Mouse (Mus musculus) testis, postnatal 10 days (tissue): Measurements from ENCODE around the gene Elfn1.

ENCODE experiments used
- DNase-seq: peaks from one replicate; pipeline ENCODE4 v3.0.0; 2021; ENCODE audit warnings: low spot score

Gene Elfn1

DNA sequence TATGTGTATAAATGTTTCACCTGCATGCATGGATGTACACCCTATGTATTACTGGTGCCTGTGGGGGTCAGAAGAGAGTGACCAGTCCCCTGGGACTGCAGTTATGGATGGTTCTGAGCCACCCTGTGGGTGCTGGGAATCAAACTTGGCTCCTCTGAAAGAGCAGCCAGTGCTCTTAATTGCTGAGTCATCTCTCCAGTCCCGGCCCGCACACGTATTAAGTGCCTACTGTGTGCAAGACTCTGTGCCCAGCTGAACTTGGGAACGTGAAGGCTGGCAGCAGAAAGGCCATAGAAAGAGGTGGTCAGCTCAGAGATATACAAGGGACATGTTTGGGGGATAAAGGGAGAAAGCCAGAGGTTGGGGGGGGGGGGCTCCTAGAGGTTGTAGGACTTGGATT, 68.8 kb downstream of the Elfn1 start:
- no peak for DNase-seq

DNA sequence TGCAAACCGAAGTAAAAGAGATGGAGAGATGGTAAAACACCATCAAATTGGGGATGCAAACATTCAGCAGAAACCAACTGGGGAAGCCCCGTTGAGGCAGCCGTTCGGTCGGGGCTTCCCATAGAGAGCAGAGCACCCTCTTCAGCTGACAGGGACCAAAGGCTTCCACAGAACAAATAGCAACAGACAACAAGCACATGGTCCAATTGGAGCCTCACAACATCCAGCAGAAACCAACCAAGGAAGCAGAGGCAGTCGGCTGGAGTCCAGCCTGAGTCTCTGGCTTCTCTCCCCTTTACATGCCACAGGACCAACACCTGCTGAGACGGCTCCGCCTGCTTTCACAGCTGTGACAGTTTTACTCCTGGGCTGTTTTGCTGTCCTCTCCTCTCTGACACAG, 69.7 kb downstream of the Elfn1 start:
- no peak for DNase-seq

DNA sequence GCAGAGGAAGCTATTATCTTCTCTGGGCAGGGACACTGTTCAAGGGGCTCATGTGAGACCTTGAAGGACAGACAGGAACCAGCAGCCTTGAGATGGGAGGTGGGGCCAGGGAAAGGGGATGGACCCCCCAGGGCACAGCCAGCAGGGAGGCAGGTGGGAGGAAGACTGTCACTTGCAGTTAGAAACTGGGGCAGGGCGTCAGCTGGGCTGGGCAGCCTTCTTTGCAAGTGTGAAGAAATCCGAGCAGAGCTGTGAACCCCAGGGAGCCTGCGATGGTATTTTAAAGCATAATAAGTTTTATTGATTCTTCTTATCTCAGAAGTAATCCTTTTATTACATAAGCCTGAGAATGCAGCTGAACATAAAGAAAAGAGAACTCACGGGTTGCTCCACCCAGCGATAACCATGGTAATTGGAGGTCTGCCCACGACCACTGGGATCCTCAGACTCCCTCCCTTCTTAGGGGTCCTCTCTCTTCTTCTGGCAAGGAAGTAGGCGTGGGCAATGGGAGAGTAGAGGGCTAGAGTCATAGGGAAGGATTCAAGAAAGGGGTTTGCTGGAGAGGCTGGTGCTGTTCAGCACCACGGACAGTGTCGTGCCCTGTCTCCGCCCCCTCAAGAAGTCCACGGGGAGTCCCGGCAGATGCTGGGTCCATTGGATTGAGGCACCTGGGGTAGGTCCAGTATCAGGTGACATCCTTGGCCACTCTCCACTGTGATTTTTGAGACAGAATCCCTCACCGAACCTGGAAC, 71.0 kb downstream of the Elfn1 start:
- DNase-seq: peak; percentile 64

DNA sequence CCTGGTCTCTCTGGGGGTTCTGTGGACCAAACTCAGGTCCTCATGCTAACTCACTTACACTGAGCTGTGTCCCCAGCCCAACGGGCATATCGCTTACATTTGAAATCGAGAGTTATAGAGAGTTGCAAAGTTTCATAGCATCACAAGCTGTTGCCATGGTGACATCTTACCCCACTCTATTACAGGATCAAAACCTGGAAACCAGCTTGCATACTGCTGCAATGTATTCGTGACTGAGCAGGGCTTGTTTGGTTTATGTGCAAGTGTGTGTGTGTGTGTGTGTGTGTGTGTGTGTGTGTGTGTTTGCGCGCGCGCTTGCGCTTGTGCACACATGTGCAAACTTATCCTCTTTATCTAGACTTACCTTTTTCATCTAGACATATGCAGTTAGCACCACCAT, 71.6 kb downstream of the Elfn1 start:
- DNase-seq: no peak

DNA sequence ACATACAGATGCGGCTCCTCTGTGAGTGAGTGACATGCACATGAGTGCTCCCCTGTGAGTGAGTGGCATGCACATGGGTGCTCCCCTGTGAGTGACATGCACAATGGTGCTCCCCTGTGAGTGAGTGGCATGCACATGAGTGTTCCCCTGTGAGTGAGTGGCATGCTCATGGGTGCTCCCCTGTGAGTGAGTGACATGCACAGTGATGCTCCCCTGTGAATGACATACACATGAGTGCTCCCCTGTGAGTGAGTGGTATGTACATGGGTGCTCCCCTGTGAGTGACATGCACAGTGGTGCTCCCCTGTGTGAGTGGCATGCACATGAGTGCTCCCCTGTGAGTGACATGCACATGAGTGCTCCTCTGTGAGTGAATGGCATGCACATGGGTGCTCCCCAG, 74.2 kb downstream of the Elfn1 start:
- no peak for DNase-seq

DNA sequence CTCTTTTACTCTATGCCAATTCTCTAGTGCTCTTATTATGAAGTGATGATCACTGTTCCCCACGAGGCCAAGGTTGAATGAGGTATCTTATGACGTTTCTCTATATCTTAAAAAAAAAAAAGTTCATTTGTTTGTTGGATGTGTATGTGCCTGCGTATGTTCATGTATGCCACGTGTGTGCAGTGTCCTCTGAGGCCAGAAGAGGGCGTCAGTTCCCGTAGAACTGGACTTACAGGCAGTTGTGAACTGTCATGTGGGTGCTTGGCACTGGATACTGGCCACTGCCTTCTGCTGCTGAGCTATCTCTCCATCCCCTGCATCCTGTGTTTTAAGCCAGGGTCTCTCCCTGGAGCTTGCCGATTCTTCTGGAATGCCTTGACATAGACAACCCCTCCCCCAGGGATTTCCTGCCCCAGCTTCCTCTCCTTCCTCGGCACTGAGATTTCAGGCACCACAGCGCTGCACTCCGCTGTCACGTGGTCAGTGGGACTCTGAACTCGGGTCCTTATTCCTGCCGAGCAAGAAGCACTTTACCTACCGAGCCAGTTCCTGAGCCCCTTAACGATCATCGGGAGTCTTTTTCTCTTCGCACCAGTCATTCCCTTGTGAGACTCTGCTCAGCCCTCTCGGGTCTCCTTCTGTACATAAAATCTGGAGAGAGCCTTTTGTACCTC, 77.5 kb downstream of the Elfn1 start:
- no peak for DNase-seq

DNA sequence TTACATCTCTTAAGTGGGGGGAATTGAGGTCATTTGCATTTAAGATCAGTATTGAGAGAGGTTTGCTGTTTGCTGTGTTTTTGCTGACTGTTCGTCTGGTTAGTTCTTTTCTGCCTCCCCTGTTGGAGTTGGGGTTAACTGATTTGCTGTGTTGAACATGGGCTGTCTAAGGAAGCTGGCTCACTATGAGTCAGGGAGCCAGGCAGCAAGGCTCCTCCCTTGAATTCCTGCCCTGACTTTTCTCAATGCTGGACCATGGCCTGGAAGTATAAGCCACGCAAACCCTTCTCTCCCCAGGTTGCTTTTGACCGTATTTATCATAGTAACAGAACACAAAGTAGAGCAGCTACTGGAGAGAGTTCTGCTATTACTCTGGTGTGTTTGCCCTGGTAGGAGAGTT, 83.8 kb downstream of the Elfn1 start:
- no peak for DNase-seq

DNA sequence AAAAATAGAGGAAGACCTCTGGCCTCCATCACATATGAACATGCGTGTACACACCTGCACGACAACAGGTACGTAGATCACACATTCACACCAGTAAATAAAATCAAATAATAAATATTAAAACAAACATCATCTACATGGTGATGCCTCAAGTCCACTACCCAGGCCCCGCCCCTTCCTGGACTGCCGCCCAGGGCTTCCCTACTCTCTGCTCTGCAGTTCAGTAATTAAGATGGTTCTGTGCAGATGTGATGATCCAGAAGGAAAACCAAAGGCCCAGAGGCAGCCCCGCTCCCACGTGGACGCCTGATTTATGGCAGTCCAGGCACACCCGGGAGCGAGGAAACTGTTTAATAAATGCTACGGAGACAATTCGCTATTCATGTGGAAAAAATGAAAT, 90.6 kb downstream of the Elfn1 start:
- DNase-seq: peak; percentile 81

DNA sequence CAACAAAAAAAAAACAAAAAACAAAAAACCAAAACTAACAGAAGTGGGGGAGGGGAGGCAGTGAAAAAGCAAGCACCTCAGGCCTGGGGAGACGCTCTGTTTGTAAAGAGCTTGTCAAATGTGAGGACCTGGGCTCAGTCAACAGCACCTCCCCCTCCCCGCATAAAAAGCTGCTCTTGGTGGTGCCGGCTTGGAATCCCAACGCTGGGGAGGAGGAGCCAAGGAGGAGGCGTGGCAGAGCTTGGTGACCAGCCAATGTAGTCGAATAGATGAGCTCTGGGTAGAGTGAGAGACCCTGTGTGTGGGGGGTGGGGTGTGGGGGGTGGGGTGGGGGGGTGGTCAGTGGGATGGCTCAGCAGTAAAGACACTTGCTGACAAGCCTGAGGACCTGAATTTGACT, 91.2 kb downstream of the Elfn1 start:
- no peak for DNase-seq

DNA sequence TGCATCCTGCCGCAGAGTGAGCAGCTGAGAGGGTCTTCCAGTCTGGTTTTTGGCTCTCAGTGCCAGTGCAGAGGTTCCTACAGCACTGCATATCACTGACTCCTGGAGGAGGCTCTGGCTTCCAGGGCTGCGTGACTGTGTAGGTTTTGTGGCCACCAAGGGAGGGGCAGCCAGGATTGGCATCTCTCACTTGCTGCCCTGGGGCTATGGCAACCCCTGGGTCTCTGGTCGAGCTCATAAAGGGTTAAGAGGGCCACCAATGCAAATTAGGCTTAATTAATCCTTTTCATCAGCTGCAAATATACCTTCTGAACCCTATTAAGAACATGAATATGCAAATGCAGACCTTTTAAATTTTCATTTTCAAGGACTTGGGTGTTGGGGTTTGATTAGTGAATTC, 94.8 kb downstream of the Elfn1 start:
- DNase-seq: no peak

DNA sequence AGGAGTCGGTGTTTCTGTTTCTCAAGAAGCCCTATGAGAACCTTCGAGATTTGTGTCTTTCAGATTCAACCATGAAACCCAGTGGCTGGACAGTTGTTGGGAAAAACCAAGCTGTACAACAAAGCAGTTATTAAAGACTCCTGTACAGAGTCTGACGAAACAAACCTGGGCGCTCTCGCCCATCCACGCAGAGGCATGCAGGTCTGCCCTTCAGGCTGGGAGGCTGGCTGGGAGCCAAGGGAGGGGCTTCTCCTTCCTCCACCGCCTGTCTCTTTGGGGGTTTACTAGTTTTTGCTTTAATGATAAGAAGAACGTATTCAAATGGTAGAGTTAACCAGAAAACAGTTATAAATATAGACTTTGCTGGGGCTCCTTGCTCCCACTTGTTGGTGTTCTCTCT, 99.1 kb downstream of the Elfn1 start:
- peak; percentile 56 for DNase-seq

DNA sequence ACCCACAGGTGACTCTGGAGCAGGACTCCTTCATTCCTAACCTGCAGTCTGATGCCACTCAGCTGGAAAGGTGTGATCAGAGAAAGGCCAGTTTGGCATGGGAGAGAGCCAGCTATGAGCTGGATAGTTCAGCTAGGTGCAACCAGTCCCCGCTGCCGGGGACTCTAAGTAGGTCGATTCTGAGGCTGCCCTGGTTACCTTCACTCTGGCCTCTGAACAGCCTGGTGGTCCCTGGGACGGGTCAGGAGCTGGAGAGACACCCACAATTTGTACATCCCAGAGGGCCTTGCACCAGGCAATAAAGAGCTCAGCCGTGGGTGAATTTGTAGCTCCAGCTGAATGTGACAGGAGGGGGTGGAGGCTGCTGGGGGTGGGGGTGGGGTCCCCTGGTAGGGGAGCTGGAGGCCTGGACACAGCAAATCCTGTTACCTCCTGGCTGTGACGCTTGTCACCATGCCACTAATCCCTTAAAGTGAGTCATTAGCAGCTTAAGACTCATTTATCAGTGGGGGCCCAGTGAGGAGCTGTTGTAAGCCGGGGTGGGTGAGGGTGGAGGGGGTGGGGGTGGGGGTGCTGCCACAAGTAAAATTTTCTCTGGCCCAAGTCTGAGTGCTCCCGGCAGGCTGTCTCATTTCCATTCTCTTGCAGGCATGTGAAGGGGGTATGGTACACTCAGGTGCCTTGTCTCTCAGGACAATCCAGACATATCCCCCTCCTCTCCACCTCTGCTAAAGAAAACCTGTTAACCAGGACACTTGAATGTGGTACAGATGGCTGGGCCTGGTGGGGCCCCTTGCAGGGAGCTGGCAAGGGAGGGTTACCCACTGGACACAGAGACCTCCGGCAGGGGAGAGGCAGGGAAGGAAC, 100.1 kb downstream of the Elfn1 start:
- no peak for DNase-seq

DNA sequence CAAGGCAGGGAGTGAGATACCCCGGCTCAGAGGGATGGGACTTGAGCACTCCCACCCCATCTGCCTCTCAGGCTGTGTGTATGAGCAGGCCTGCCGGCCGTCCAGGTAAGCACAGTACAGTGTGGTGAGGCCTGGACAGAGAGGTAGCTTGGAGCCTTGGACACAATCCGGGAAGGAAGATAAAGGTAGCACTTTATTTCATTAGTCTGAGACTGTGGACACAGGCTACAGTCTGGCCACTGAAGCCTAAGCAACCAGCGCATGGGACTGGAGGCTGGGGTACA, 100.7 kb downstream of the Elfn1 start:
- no peak for DNase-seq

DNA sequence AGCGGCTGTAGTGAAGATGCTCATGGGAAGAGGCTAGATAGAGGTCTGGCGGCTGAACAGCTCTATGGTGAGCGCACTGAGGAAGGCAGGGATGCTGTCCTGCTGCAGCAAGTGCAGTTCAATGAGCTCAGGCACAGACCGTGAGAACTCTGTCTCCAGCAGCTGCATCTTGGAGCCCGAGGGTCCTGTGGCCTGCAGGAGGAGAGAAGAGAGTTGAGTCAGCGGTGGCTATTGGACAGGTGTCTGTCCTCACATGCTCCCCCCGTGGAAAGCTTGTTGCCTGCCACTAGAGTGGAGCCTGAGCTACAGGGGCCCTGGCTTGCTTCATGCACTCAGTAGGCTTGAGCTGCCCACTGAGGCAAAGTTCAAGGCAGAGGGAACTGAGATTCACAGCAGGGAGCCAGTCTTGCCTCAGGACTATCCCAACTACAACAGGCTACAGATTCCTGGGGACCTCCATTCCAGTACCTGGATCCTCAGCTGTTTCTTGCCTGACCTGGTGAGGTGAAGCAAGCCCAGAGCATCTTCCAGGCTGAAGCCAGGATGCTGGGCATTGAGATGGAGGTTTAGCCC, 101.4 kb downstream of the Elfn1 start:
- DNase-seq: no peak

DNA sequence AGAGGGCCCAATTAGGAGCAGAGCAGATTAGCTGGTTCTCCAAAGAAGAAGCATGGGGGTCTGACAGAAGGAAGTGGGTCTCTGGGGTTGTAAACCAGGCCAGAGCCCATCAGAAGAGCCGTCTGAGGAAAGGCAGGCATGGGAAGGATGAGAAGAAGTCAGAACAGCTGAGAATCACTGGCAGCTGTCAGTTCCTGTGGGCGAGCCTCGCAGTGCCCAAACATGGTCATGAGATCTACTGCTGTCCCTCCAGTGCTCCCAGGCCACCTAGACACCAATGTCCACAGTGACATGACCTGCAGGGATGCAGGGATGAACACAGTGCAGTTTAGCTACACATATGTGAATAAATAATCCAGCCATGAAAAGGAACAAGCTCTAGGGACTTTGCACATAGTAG, 102.7 kb downstream of the Elfn1 start:
- no peak for DNase-seq

DNA sequence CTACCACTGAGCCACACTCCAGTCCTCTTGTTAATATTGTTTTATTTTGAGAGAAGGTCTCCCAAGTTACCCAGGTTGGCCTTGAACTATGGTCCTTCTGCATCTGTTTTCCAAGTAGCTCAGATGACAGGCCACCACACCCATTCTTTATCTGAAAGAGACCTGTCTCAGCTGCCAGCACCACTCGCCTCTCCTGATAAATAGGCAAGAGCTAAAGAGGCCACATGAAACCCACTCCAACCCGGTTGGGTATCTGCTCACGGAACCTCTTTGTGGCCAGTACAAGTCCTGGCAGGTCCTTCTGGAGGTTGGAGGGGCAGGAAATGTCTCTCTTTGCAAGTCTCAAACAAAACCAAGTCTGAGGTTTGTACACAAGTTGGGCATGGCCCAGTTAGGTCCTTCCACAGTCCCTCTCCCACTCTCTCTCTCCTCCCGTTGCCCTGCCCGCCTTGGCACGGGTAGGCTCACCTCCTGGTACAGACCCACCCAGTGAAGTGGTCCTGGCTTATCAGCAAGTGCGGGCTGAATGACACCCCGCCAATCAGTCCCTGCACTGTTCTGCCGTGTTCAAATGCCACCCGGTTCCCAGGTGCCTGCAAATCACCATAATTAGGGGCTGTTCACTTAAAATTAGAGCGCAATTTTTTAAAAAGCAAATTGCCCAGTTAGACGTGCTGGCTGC, 104.7 kb downstream of the Elfn1 start:
- no peak for DNase-seq

DNA sequence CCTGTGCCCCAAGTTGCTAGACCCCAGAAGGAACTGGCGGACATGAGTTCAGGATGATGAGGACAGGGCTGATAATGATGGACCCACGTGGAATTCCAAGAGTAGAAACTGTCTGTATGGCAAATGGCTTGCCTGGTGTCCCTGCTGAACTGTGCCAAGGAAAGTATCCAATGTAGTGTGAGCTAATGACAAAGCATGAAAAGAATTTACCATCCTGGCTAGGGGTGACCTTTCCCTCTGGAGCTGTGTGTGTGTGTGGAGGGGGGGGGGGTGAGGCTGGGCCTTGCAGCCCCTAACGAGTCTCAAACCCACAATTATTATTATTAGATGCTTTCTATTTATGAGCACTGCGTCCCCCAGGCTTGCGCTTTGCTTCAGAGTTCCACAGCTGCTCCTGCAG, 105.9 kb downstream of the Elfn1 start:
- no peak for DNase-seq

DNA sequence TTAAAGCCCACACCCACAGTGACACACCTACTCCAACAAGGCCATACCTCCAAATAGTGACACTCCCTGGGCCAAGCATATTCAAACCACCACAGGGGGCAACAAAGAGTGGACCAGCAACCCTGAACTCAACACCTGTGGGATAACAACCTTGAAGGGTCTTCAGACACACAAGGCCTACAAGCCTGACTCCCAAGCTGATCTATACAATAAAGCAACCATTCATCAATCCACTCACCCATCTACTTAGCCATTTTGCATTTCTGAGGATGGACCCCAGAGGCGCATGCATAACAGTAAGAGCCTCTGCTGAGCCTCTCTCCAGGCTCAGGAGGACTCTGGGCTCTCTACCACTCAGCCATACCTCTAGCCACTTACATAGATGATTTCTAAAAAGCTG, 109.2 kb downstream of the Elfn1 start:
- DNase-seq: no peak

DNA sequence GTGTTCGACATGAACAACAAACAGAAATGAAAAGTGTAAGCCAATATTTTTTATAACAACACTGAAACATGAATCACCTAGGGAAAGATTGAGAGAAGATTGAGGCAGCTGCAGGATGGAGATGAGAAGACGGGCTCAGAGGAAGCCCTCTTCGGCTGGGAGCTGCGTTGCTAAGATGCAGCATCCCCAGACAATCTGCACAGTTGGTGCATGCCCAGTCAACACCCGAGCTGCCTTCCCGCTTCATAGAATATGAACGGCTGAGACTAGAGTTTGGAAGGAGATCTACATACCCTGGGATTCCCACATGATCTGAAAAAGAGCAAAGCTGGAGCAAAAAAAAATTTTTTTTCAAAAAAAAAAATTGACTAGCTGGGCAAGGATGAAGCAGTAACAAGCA, 111.0 kb downstream of the Elfn1 start:
- no peak for DNase-seq

DNA sequence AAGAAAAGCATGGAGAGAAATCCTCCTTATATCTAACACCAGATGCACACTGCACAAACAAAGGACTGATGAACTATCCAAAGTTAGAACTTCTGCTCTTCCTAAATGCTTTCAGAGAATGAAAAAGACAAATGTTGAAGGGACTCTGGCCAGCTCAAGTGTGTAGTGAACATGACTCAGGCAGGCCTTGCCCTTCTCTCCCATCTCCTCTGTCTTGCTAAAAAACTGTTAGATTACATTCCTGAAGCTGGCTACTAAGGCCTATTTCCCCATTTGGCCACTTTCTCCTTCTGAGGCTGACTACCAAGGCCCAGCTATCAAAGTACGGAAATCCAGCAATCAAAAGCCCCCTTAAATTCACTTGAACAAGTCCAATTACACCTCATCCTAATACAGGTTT, 111.9 kb downstream of the Elfn1 start:
- no peak for DNase-seq

DNA sequence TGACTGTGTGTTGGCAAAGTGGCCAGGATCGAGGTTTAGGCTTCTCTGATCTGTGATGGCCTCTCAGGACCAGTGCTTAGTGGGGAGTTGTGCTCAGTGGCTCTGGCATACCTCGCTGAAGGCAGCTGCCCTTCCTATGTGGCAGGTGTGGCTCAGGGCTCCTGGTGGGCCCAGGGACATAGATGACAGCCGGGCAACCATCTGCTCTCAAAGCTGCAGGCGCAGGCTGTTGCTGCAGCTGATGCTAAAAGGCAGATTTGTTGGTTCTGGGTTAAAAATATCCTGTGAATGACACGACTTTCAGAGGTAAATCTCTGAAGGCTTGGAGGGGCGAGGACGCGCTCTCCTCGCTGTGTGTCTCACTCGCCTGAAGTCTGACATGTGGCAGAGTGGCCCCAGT, 114.0 kb downstream of the Elfn1 start:
- DNase-seq: no peak

DNA sequence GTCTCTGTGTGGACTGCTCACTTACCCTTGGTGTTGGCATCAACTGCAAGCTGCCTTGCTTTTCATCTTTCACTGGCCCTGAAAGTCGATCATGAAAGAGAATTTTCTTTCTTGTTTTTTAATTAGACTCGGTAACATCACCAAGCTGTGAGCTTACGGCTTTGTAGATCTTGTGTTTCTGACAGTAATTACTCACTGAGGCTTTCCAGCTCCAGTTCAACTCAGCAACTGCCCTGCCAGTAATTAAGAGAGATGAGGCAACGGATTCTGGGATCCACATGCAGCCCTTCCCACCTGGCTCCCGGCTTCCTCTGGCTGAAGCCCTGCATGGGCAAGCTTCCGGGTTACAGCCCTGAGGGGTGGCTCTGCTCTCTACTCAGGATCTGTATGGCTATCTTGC, 115.1 kb downstream of the Elfn1 start:
- no peak for DNase-seq
